Mouse (Mus musculus) left cerebral cortex, postnatal 25 days (tissue): Measurements from ENCODE around the gene Klhl18. TPM values are rescaled to one million over a fixed set of nuclear protein-coding genes. Genes with fewer than 3 reads are reported as not detected.
A peak's percentile ranks its signal among the peaks of the same experiment; 100 is the strongest.

Source experiments
- DNase-seq, 2 experiments: peaks; one replicate each; pipeline ENCODE4 v3.0.0; 2022; ENCODE audit warnings: low spot score in 2 of 2, mixed read lengths in 1 of 2
- intact Hi-C: fragments of 180-260 bp; cut with DNase I; formaldehyde crosslinking; loops from one replicate; pipeline ENCODE4 v1.15.1; 2025
- total RNA-seq, 2 experiments: library from RNA; stranded (reverse); gene quantifications; 2 replicates each; pipeline ENCODE4 v1.2.3; 2021

Gene Klhl18
- 10 to 100 TPM; 26.8 to 29.9 TPM for total RNA-seq

DNA sequence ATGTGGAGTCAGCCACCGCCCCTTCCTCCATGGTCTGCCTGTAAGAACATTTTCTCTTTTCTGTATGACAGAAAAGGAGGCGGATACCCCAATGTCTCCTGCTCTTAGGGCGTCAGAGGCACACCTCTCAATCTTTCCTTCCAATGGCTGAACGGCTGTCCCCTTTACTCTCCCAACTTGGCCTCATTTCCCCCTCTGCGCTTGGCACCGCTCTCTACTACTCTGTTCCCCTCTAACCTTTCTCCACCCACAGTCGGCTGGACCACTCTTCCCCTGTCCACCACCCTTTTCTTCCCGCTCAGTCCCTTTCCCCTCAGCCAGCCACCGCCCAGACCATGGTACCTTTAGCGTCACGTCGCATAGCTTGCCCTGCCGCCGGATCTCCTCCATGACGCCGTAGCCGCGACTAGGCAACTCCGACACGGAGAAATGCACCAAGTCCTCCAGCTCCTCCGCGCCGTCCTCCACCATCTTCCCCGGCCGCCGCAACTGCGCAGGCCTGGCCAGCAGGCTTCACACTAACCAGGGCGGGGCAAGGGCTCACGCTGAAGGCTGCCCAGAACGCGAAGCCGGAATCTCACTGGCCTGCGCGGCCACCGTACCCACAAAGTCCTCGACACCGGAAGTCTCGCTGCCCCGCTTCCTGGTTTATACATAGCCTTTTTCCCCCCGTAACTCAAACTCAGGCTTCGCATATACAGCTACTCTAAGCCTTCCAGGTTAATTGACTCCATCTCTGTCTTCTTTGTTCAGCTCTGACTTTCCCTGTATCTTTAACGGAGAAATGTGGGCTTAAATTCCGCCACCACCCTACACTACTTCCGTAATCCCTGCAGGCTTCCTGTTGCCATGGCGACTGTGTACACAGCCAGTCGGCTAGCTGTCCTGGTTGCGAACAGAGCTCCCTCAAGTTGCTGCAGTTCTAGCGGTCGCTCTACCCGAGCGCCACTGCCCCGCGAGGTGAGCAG, at the start of gene Klhl18, which contains the start of gene Kif9:
Gene Klhl18 (minus strand): TSS at position 571 of the 968 bp plus-strand sequence.
Gene Kif9 (plus strand): TSS at position 835 of the 968 bp plus-strand sequence.
- intact Hi-C loops, result loop anchor here (1.0 to 5.0 kb wide), 3 partner anchors 56 to 344 kb away; partner anchors contain the start of gene Setd2
- DNase-seq, result peak; percentile 99

DNA sequence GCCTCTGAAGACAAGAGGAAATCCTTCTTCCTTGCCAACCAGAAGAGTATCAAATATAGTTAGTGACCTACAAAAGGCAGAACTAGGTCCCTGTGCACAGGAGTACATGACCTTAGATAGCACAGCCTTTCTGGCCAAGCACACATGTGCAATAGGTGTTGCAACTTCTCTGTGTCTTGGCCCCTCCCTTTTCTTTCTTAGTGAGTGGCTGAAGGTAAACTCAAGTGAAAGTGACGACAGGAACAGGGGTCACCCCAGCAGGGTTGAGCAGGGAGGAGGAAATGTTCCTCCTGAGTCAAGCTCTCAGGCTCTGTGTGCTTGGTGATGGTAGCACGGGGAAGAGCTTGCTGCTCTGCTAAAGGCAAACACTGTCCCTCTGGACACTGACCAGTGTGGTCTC, 49.2 kb upstream of the Klhl18 start:
- no peak for DNase-seq
- intact Hi-C loops, result no loop called here

DNA sequence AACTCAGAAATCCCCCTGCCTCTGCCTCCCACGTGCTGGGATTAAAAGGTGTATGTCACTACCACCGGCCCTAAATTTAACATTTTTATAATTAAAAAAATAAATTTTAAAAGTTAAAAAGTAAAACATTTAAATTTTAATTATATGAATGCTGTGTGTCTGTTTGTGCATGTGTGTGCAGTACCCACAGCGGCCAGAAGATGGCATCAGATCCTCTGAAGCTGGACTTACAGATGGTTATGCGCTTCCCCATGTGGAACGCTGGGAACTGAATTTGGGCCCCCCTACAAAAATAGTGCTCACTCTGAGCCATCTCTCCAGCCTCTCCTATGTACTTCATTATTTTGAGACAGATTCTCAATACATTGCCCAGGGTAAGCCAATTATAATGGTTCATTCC, 14.4 kb upstream of the Klhl18 start:
- intact Hi-C loops, result no loop called here
- no peak for DNase-seq

DNA sequence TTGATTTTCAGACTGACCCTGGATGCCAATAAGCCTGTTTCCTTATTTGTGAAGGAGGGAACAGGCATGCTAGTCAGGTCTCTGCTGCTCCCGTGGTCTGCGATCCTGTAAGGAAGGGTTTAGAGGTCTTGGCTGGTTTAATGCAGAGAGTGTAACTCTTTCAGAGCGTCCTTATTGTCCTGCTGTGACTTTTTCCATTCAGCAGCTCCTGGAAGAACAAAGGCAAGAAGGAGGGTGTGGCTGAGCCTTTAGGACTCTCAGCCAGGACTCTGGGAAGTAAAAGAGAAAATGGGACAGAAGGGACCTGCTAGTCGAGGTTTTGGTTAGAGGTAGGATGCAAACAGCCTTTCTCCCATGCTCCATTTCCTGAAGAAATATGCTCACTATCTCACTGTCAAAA, 12.3 kb upstream of the Klhl18 start:
- intact Hi-C loops, result no loop called here

GRCm38 (mm10) chr9:110478639-110479038, 2.1 kb upstream of the Klhl18 start:
- no peak for DNase-seq
- intact Hi-C loops, result loop anchor here (5.0 kb wide), 2 partner anchors 66 to 346 kb away; no protein-coding TSS in a partner anchor

More for the DNA sequence above, 12.3 kb upstream of the Klhl18 start:
- DNase-seq, result no peak

- intact Hi-C loops, result loop anchor here (5.0 kb wide), 2 partner anchors 66 to 346 kb away; no protein-coding TSS in a partner anchor
- no peak for DNase-seq
Measured at GRCm38 (mm10) chr9:110477951-110478350, 1.5 kb upstream of the Klhl18 start.

GRCm38 (mm10) chr9:110466179-110466578, 10.3 kb downstream of the Klhl18 start:
- intact Hi-C loops, result no loop called here
- DNase-seq, result no peak

GRCm38 (mm10) chr9:110465336-110465735, 11.2 kb downstream of the Klhl18 start:
- intact Hi-C loops, result no loop called here
- no peak for DNase-seq

- intact Hi-C loops, result no loop called here
- DNase-seq, result no peak
Measured at GRCm38 (mm10) chr9:110463983-110464591, 12.4 kb downstream of the Klhl18 start.

- no peak for DNase-seq
- intact Hi-C loops, result no loop called here
Measured at GRCm38 (mm10) chr9:110462321-110462720, 14.2 kb downstream of the Klhl18 start.

GRCm38 (mm10) chr9:110460884-110461815, 15.3 kb downstream of the Klhl18 start:
- no peak for DNase-seq
- intact Hi-C loops, result no loop called here

GRCm38 (mm10) chr9:110459145-110459727, 17.3 kb downstream of the Klhl18 start:
- intact Hi-C loops, result no loop called here
- DNase-seq, result peak in 1 of 2 experiments; percentile 12

- intact Hi-C loops, result no loop called here
- DNase-seq, result no peak
Measured at GRCm38 (mm10) chr9:110457926-110458325, 18.6 kb downstream of the Klhl18 start.

GRCm38 (mm10) chr9:110452523-110452922, 24.0 kb downstream of the Klhl18 start:
- intact Hi-C loops, result no loop called here

DNA sequence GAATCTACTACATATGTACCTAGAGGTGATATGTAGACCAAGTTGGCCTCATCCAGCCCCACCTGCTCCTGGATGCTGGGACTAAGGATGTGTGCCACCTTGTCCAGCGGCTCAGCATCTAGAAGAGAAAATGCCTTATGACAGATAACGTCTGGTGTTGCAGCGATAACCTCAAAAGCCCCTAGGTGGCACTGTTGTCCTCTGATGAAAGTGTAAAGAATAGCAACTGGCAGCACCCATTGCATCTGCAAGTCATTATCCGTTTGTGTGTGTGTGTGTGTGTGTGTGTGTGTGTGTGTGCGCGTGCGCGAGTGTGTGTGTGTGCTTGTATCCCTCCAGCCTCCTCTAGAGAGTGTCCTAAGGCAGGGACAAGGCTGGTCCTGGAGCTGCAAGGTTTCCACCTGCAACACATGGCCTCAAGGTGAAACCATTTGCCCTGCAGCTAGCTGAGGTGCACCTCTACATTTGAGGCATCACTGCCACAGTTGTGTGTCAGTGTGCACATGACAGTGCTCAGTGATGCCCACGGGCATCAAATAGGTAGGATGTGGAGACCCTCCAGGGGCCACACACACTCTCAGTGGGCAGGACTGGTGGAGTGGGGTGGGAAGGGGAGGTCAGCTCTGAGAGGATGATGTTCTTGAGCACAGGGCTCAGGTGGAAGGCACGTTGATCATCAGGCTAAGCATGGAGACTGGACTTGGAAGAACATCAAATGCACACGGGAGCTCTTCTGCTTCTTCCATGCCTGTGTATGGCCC, 27.5 kb downstream of the Klhl18 start:
- peak; percentile 77 to 89 for DNase-seq
- intact Hi-C loops, result loop anchor here (5.0 to 10.0 kb wide), 2 partner anchors 183 to 256 kb away; no protein-coding TSS in a partner anchor

More at GRCm38 (mm10) chr9:110452523-110452922, 24.0 kb downstream of the Klhl18 start:
- no peak for DNase-seq

DNA sequence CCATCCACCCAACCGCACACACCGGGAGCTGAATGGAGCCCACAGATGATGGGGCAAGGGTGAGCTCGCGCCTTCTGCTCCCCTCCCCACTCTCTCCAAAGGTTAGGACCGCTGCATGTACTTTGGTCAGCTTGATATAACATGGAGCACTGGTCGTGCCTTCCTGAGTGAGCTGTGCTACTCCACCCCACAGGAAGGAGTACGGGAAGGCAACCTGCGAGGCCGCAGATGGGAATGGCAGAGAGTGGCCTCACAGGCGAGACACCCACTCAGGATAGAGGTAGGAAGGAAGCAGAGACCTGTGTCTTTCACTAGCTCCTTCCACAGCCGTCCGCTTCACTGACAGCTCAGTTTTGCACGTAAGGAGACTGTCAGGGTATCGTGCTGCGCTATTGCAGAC, 28.1 kb downstream of the Klhl18 start:
- intact Hi-C loops, result loop anchor here (5.0 to 10.0 kb wide), 2 partner anchors 184 to 256 kb away; no protein-coding TSS in a partner anchor

GRCm38 (mm10) chr9:110440559-110440958, 35.9 kb downstream of the Klhl18 start:
- no peak for DNase-seq
- intact Hi-C loops, result loop anchor here (10.0 kb wide), 1 partner anchor 264 kb away; no protein-coding TSS in a partner anchor

More for the DNA sequence above, 28.1 kb downstream of the Klhl18 start:
- DNase-seq, result no peak

DNA sequence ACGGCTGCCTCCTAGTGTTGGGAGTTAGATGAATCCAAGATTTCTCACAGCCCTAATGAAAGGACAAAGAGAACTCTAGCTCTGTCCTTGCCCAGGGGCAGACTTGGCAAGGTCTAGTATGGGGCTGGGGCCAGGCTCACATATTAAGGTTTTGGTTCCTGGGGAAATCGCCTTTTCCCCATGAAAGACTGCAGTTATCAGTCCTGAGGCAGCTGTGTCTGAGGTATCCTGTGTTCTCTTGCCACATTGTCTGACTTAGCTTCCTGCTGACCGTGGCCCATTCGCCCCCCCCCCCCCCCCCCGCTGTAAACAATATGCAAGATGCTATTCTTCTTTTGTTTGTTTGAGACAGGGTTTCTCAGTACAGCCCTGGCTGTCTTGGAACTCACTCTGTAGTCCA, 36.4 kb downstream of the Klhl18 start:
- no peak for DNase-seq
- intact Hi-C loops, result loop anchor here (10.0 kb wide), 1 partner anchor 265 kb away; no protein-coding TSS in a partner anchor
